Mouse (Mus musculus) liver, embryonic 12.5 days (tissue): ENCODE results near the gene Zc3h8. TPM values are rescaled to one million over a fixed set of nuclear protein-coding genes. Genes with fewer than 3 reads are reported as not detected.

Source experiments
- ATAC-seq: fragments of 200-750 bp; cut with Nextera tagmentation; 2 replicates; pipeline ENCODE4 v1.8.0; 2017; ENCODE audit warnings: moderate number of reproducible peaks, mild to moderate bottlenecking, moderate library complexity
- H3K27ac ChIP-seq: fragments of 300-500 bp; sonication (generic); 2 replicates; pipeline ENCODE4 v1.5.1; 2016; ENCODE audit warnings: mild to moderate bottlenecking
- H3K27me3 ChIP-seq: fragments of 300-500 bp; sonication (generic); replicated peaks from 2 replicates; pipeline ENCODE4 v1.6.1; 2016; ENCODE audit warnings: mild to moderate bottlenecking, moderate library complexity
- H3K36me3 ChIP-seq: fragments of 300-500 bp; sonication (generic); 2 replicates; pipeline ENCODE4 v1.6.1; 2016; ENCODE audit warnings: mild to moderate bottlenecking, moderate library complexity
- H3K4me1 ChIP-seq: fragments of 300-500 bp; sonication (generic); 2 replicates; pipeline ENCODE4 v1.6.1; 2016
- H3K4me2 ChIP-seq: fragments of 300-500 bp; sonication (generic); 2 replicates; pipeline ENCODE4 v1.6.1; 2016; ENCODE audit warnings: mild to moderate bottlenecking, moderate library complexity
- H3K4me3 ChIP-seq: fragments of 300-500 bp; sonication (generic); 2 replicates; pipeline ENCODE4 v1.5.1; 2016; ENCODE audit warnings: mild to moderate bottlenecking, moderate library complexity
- H3K9ac ChIP-seq: fragments of 300-500 bp; sonication (generic); 2 replicates; pipeline ENCODE4 v1.6.1; 2016; ENCODE audit warnings: mild to moderate bottlenecking, moderate library complexity
- H3K9me3 ChIP-seq: fragments of 300-500 bp; sonication (generic); replicated peaks from 2 replicates; pipeline ENCODE4 v1.6.1; 2016; ENCODE audit warnings: mild to moderate bottlenecking, moderate library complexity
- WGBS: fragments of 180-500 bp; shearing (Covaris S2); methylation state at CpG from one replicate; pipeline ENCODE4 v1.1.7; 2016; ENCODE audit not compliant: insufficient replicate concordance; 5-methylcytosine and 5-hydroxymethylcytosine counted together
- polyA plus RNA-seq: library from polyadenylated mRNA; unstranded; fragments of >200 nt; fragmentation: Nextera tagmentation; extraction: Ambion mirVana; gene quantifications from 2 replicates; pipeline ENCODE4 v1.2.1, GENCODE M21; 2016

Gene Zc3h8
- polyA plus RNA-seq = 6.0 and 6.1 TPM in 2 replicates

GRCm38 (mm10) chr2:128943538-128944528 lies at the start of gene Zc3h8:
Gene Zc3h8 (minus strand): TSS chr2:128944077.
- H3K4me3 ChIP-seq = peak within 1 kb of the TSS; percentile 79
- H3K9me3 ChIP-seq = no peaks in the 10 kb centered on the region
- no peaks in the 10 kb centered on the region; the same call in 1 of the 2 replicates for H3K27me3 ChIP-seq
- H3K9ac ChIP-seq = peak within 1 kb of the TSS; percentile 84
- peak; percentile 94 for ATAC-seq
- peak within 1 kb of the TSS; percentile 84 for H3K27ac ChIP-seq
- peak within 1 kb of the TSS; percentile 96 for H3K4me2 ChIP-seq
- peaks cover 11% of the 10 kb centered on the region for H3K4me1 ChIP-seq
- WGBS = 1% methylated on average over 65 of the region's 65 CpGs
- H3K36me3 ChIP-seq = peaks cover 14% of the 10 kb centered on the region

- no peak for ATAC-seq
- 78% methylated on average over 3 of the region's 3 CpGs for WGBS
Observed at GRCm38 (mm10) chr2:128984746-128985145, 40.9 kb upstream of the Zc3h8 start.

GRCm38 (mm10) chr2:128975572-128975971 lies 31.7 kb upstream of the Zc3h8 start:
- Histone ChIP-seq H3K4me3 (no peak overlapping the region), H3K4me2 (no peak overlapping the region), H3K9me3 (no peaks in the 10 kb centered on the region), H3K27me3 (no peaks in the 10 kb centered on the region), H3K4me1 (0 out of 2 replicates have a peak, but pooled peaks cover 3% of the 10 kb centered on the region), H3K9ac (no peak overlapping the region), H3K27ac (no peak overlapping the region), H3K36me3 (no peaks in the 10 kb centered on the region)
- 68% methylated on average over 4 of the region's 4 CpGs for WGBS
- no peak for ATAC-seq

More at GRCm38 (mm10) chr2:128984746-128985145, 40.9 kb upstream of the Zc3h8 start:
- no peak overlapping the region for H3K4me2 ChIP-seq
- H3K9me3 ChIP-seq = no peaks in the 10 kb centered on the region
- H3K4me1 ChIP-seq = no peaks in the 10 kb centered on the region
- H3K27ac ChIP-seq = no peak overlapping the region
- H3K27me3 ChIP-seq = peaks cover 3% of the 10 kb centered on the region; the same call in 1 of the 2 replicates
- H3K4me3 ChIP-seq = no peak overlapping the region
- H3K36me3 ChIP-seq = no peaks in the 10 kb centered on the region
- H3K9ac ChIP-seq = no peak overlapping the region

- Histone ChIP-seq H3K9me3 (no peaks in the 10 kb centered on the region), H3K9ac (no peak overlapping the region), H3K36me3 (no peaks in the 10 kb centered on the region), H3K27ac (no peak overlapping the region), H3K4me1 (peaks cover 12% of the 10 kb centered on the region), H3K4me2 (no peak overlapping the region), H3K4me3 (no peak overlapping the region), H3K27me3 (no peaks in the 10 kb centered on the region)
- ATAC-seq = no peak
Observed at GRCm38 (mm10) chr2:128972301-128972700, 28.4 kb upstream of the Zc3h8 start.

GRCm38 (mm10) chr2:128968475-128969083 lies 24.7 kb upstream of the Zc3h8 start:
- Histone ChIP-seq H3K4me3 (peak overlapping the region; percentile 79), H3K9ac (peak overlapping the region; percentile 97), H3K9me3 (no peaks in the 10 kb centered on the region), H3K4me1 (peaks cover 19% of the 10 kb centered on the region), H3K27me3 (no peaks in the 10 kb centered on the region), H3K4me2 (peak overlapping the region; percentile 75), H3K27ac (peak overlapping the region; percentile 98), H3K36me3 (no peaks in the 10 kb centered on the region)
- ATAC-seq = no peak

- peak; percentile 79 for ATAC-seq
- Histone ChIP-seq H3K9me3 (no peaks in the 10 kb centered on the region), H3K4me3 (peak within 1 kb of the TSS; percentile 79), H3K27me3 (no peaks in the 10 kb centered on the region), H3K27ac (peak within 1 kb of the TSS; percentile 98), H3K9ac (peak within 1 kb of the TSS; percentile 97), H3K4me1 (peaks cover 16% of the 10 kb centered on the region), H3K36me3 (no peaks in the 10 kb centered on the region), H3K4me2 (peak within 1 kb of the TSS; percentile 75)
- WGBS = under 1% methylated on average over 69 of the region's 80 CpGs
Observed at GRCm38 (mm10) chr2:128967661-128968441, 24.0 kb upstream of the Zc3h8 start, which contains the start of gene Gm10762. Gene Gm10762 (minus strand): TSS chr2:128967725.

GRCm38 (mm10) chr2:128966641-128967580 lies 23.0 kb upstream of the Zc3h8 start, which contains the start of gene Zc3h6:
Gene Zc3h6 (plus strand): TSS chr2:128967402.
- H3K4me3 ChIP-seq = peak within 1 kb of the TSS; percentile 79
- WGBS = under 1% methylated on average over 65 of the region's 65 CpGs
- H3K9ac ChIP-seq = peak within 1 kb of the TSS; percentile 97
- peaks cover 16% of the 10 kb centered on the region for H3K4me1 ChIP-seq
- peak within 1 kb of the TSS; percentile 75 for H3K4me2 ChIP-seq
- peak; percentile 95 for ATAC-seq
- H3K27me3 ChIP-seq = no peaks in the 10 kb centered on the region
- H3K27ac ChIP-seq = peak within 1 kb of the TSS; percentile 98
- no peaks in the 10 kb centered on the region for H3K9me3 ChIP-seq
- no peaks in the 10 kb centered on the region for H3K36me3 ChIP-seq

- WGBS = 29% methylated on average over 6 of the region's 6 CpGs
- H3K27ac ChIP-seq = peak overlapping the region; percentile 98; the same call in 1 of the 2 replicates
- no peak for ATAC-seq
- peak overlapping the region; percentile 97 for H3K9ac ChIP-seq
- H3K4me1 ChIP-seq = peaks cover 16% of the 10 kb centered on the region
- H3K9me3 ChIP-seq = no peaks in the 10 kb centered on the region
- no peaks in the 10 kb centered on the region for H3K36me3 ChIP-seq
- peak overlapping the region; percentile 79 for H3K4me3 ChIP-seq
- H3K4me2 ChIP-seq = peak overlapping the region; percentile 75
- no peaks in the 10 kb centered on the region for H3K27me3 ChIP-seq
Observed at GRCm38 (mm10) chr2:128966236-128966635, 22.4 kb upstream of the Zc3h8 start.

GRCm38 (mm10) chr2:128965505-128966105 lies 21.7 kb upstream of the Zc3h8 start:
- H3K27ac ChIP-seq = no peak overlapping the region
- 74% methylated on average over 5 of the region's 5 CpGs for WGBS

GRCm38 (mm10) chr2:128954186-128954585 lies 10.3 kb upstream of the Zc3h8 start:
- no peak for ATAC-seq
- H3K27me3 ChIP-seq = peaks cover 12% of the 10 kb centered on the region; the same call in 1 of the 2 replicates
- H3K4me3 ChIP-seq = no peak overlapping the region
- no peaks in the 10 kb centered on the region for H3K9me3 ChIP-seq
- H3K27ac ChIP-seq = no peak overlapping the region
- H3K36me3 ChIP-seq = no peaks in the 10 kb centered on the region
- H3K9ac ChIP-seq = no peak overlapping the region
- no peaks in the 10 kb centered on the region for H3K4me1 ChIP-seq
- no peak overlapping the region for H3K4me2 ChIP-seq

More at GRCm38 (mm10) chr2:128965505-128966105, 21.7 kb upstream of the Zc3h8 start:
- no peak overlapping the region for H3K9ac ChIP-seq
- no peaks in the 10 kb centered on the region for H3K27me3 ChIP-seq
- peak overlapping the region; percentile 75 for H3K4me2 ChIP-seq
- no peak overlapping the region for H3K4me3 ChIP-seq
- no peak for ATAC-seq
- no peaks in the 10 kb centered on the region for H3K36me3 ChIP-seq
- H3K4me1 ChIP-seq = peaks cover 16% of the 10 kb centered on the region
- H3K9me3 ChIP-seq = no peaks in the 10 kb centered on the region
